Mouse (Mus musculus): ENCODE measurements around the gene Mtx1.

DNA sequence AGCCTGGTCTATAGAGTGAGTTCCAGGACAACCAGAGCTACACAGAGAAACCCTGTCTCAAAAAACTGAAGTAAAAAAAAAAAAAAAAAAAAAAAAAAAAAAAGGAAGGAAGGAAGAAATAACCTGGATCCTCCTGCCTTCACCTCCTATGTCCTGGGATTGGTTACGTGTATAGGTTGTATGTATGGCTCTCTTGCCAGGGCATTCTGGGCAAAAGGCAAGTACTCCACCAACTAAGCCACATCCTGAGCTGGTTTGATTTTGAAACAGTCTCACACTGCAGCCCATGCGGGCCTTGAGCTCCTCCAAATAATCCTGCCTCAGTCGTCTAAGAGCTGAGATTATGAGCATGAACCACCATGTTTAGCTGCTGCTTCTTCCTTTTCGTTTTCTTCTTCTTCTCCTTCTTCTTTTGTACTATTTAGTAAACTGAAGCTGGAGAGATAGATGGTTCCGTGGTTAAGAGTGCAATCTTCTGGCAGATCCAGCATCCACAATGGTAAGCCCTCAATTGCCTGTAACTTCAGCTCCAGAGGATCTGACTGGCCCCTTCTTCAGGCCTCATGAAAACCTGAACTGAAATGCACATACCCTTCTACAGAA is 63.1 kb downstream of the Mtx1 start:
- TF ChIP-seq POLR2A (IDR thresholded peaks at IDR 0.05; ENCODE audit: low read depth, low read length) = no peak
- no peak for TF ChIP-seq CTCF (IDR thresholded peaks at IDR 0.05; ENCODE audit: extremely low read depth, insufficient read length, insufficient replicate concordance, low read depth, low read length)

All from small intestine, adult 2 months (tissue).